Mouse (Mus musculus): Measurements from ENCODE around the gene Ick. TPM values are rescaled to one million over a fixed set of nuclear protein-coding genes. Genes with fewer than 3 reads are reported as not detected.
A peak's percentile ranks its signal among the peaks of the same experiment; 100 is the strongest.

Gene Ick
- polyA plus RNA-seq, 1 experiment from 2014 or later, result 16.8 TPM

GRCm38 (mm10) chr9:78095686-78096085, 13.3 kb upstream of the Ick start:
- 92% methylated on average over 12 of the region's 12 CpGs for WGBS (ENCODE audit: insufficient replicate concordance)
- Histone ChIP-seq H3K36me3 (ENCODE audit: control insufficient read depth, insufficient read depth, low read length) (peaks cover 28% of the 10 kb centered on the region), H3K4me3 (ENCODE audit: low read depth, low read length) (no peak overlapping the region), H3K4me1 (ENCODE audit: control insufficient read depth, insufficient read depth, low read length) (no peaks in the 10 kb centered on the region), H3K9ac (ENCODE audit: low read depth, low read length) (no peak overlapping the region), H3K27me3 (ENCODE audit: control insufficient read depth, insufficient read depth, low read length) (no peaks in the 10 kb centered on the region), H3K9me3 (replicated peaks; ENCODE audit: control insufficient read depth, low read length) (no peaks in the 10 kb centered on the region; the same call in 1 of the 2 replicates), H3K27ac (ENCODE audit: low read depth, low read length) (no peak overlapping the region), H3K4me2 (no peak overlapping the region)
- ATAC-seq (replicated peaks; ENCODE audit: insufficient number of reproducible peaks, low FRiP score, low TSS enrichment), result no peak

GRCm38 (mm10) chr9:78096376-78096775, 12.6 kb upstream of the Ick start:
- H3K27me3 ChIP-seq (ENCODE audit: control insufficient read depth, insufficient read depth, low read length), result no peaks in the 10 kb centered on the region
- no peak overlapping the region for H3K4me3 ChIP-seq (ENCODE audit: low read depth, low read length)
- H3K9ac ChIP-seq (ENCODE audit: low read depth, low read length), result no peak overlapping the region
- no peak overlapping the region for H3K4me2 ChIP-seq
- H3K27ac ChIP-seq (ENCODE audit: low read depth, low read length), result no peak overlapping the region
- 95% methylated on average over 6 of the region's 6 CpGs for WGBS (ENCODE audit: insufficient replicate concordance)
- H3K4me1 ChIP-seq (ENCODE audit: control insufficient read depth, insufficient read depth, low read length), result no peaks in the 10 kb centered on the region; the same call in 1 of the 2 replicates
- H3K36me3 ChIP-seq (ENCODE audit: control insufficient read depth, insufficient read depth, low read length), result peaks cover 31% of the 10 kb centered on the region
- ATAC-seq (replicated peaks; ENCODE audit: insufficient number of reproducible peaks, low FRiP score, low TSS enrichment), result no peak
- H3K9me3 ChIP-seq (replicated peaks; ENCODE audit: control insufficient read depth, low read length), result no peaks in the 10 kb centered on the region; the same call in 1 of the 2 replicates

GRCm38 (mm10) chr9:78100956-78101355, 8.0 kb upstream of the Ick start:
- no peak for ATAC-seq (replicated peaks; ENCODE audit: insufficient number of reproducible peaks, low FRiP score, low TSS enrichment)
- WGBS (ENCODE audit: insufficient replicate concordance), result 70% methylated on average over 5 of the region's 5 CpGs
- H3K27ac ChIP-seq (ENCODE audit: low read depth, low read length), result no peak overlapping the region

GRCm38 (mm10) chr9:78101431-78101830, 7.6 kb upstream of the Ick start:
- no peak for ATAC-seq (replicated peaks; ENCODE audit: insufficient number of reproducible peaks, low FRiP score, low TSS enrichment)
- no peak overlapping the region for H3K4me3 ChIP-seq (ENCODE audit: low read depth, low read length)
- no peak overlapping the region for H3K27ac ChIP-seq (ENCODE audit: low read depth, low read length)
- H3K27me3 ChIP-seq (ENCODE audit: control insufficient read depth, insufficient read depth, low read length), result no peaks in the 10 kb centered on the region
- H3K36me3 ChIP-seq (ENCODE audit: control insufficient read depth, insufficient read depth, low read length), result peaks cover 27% of the 10 kb centered on the region
- no peaks in the 10 kb centered on the region; the same call in 1 of the 2 replicates for H3K9me3 ChIP-seq (replicated peaks; ENCODE audit: control insufficient read depth, low read length)
- no peaks in the 10 kb centered on the region; the same call in none of the 2 replicates for H3K4me1 ChIP-seq (ENCODE audit: control insufficient read depth, insufficient read depth, low read length)
- no peak overlapping the region for H3K4me2 ChIP-seq
- H3K9ac ChIP-seq (ENCODE audit: low read depth, low read length), result no peak overlapping the region
- 75% methylated on average over 4 of the region's 4 CpGs for WGBS (ENCODE audit: insufficient replicate concordance)

More at GRCm38 (mm10) chr9:78100956-78101355, 8.0 kb upstream of the Ick start:
- H3K9ac ChIP-seq (ENCODE audit: low read depth, low read length), result no peak overlapping the region
- H3K4me1 ChIP-seq (ENCODE audit: control insufficient read depth, insufficient read depth, low read length), result no peaks in the 10 kb centered on the region; the same call in none of the 2 replicates
- no peaks in the 10 kb centered on the region for H3K27me3 ChIP-seq (ENCODE audit: control insufficient read depth, insufficient read depth, low read length)
- no peak overlapping the region for H3K4me2 ChIP-seq
- H3K4me3 ChIP-seq (ENCODE audit: low read depth, low read length), result no peak overlapping the region
- H3K36me3 ChIP-seq (ENCODE audit: control insufficient read depth, insufficient read depth, low read length), result peaks cover 29% of the 10 kb centered on the region
- H3K9me3 ChIP-seq (replicated peaks; ENCODE audit: control insufficient read depth, low read length), result no peaks in the 10 kb centered on the region; the same call in 1 of the 2 replicates

- no peak overlapping the region for H3K9ac ChIP-seq (ENCODE audit: low read depth, low read length)
- H3K27ac ChIP-seq (ENCODE audit: low read depth, low read length), result no peak overlapping the region
- no peaks in the 10 kb centered on the region for H3K27me3 ChIP-seq (ENCODE audit: control insufficient read depth, insufficient read depth, low read length)
- peaks cover 11% of the 10 kb centered on the region for H3K36me3 ChIP-seq (ENCODE audit: control insufficient read depth, insufficient read depth, low read length)
- ATAC-seq (replicated peaks; ENCODE audit: insufficient number of reproducible peaks, low FRiP score, low TSS enrichment), result no peak
- no peak overlapping the region for H3K4me2 ChIP-seq
- 90% methylated on average over 8 of the region's 8 CpGs for WGBS (ENCODE audit: insufficient replicate concordance)
- H3K4me3 ChIP-seq (ENCODE audit: low read depth, low read length), result no peak overlapping the region
- peaks cover 3% of the 10 kb centered on the region for H3K4me1 ChIP-seq (ENCODE audit: control insufficient read depth, insufficient read depth, low read length)
- H3K9me3 ChIP-seq (replicated peaks; ENCODE audit: control insufficient read depth, low read length), result no peaks in the 10 kb centered on the region
Observed at GRCm38 (mm10) chr9:78103965-78104560, 4.9 kb upstream of the Ick start.

- peak overlapping the region; percentile 24; the same call in 1 of the 2 replicates for H3K4me2 ChIP-seq
- ATAC-seq (replicated peaks; ENCODE audit: insufficient number of reproducible peaks, low FRiP score, low TSS enrichment), result no peak
- H3K27me3 ChIP-seq (ENCODE audit: control insufficient read depth, insufficient read depth, low read length), result no peaks in the 10 kb centered on the region
- no peaks in the 10 kb centered on the region for H3K9me3 ChIP-seq (replicated peaks; ENCODE audit: control insufficient read depth, low read length)
- 80% methylated on average over 6 of the region's 6 CpGs for WGBS (ENCODE audit: insufficient replicate concordance)
- H3K36me3 ChIP-seq (ENCODE audit: control insufficient read depth, insufficient read depth, low read length), result peaks cover 8% of the 10 kb centered on the region
- H3K9ac ChIP-seq (ENCODE audit: low read depth, low read length), result no peak overlapping the region; the same call in 1 of the 2 replicates
- peak overlapping the region; percentile 46 for H3K27ac ChIP-seq (ENCODE audit: low read depth, low read length)
- no peak overlapping the region; the same call in 1 of the 2 replicates for H3K4me3 ChIP-seq (ENCODE audit: low read depth, low read length)
- H3K4me1 ChIP-seq (ENCODE audit: control insufficient read depth, insufficient read depth, low read length), result peaks cover 3% of the 10 kb centered on the region
Observed at GRCm38 (mm10) chr9:78104973-78105372, 4.0 kb upstream of the Ick start.

GRCm38 (mm10) chr9:78105501-78105932, 3.5 kb upstream of the Ick start:
- WGBS (ENCODE audit: insufficient replicate concordance), result 61% methylated on average over 6 of the region's 6 CpGs
- H3K4me2 ChIP-seq, result peak overlapping the region; percentile 67

GRCm38 (mm10) chr9:78106821-78107220, 2.2 kb upstream of the Ick start:
- no peaks in the 10 kb centered on the region for H3K9me3 ChIP-seq (replicated peaks; ENCODE audit: control insufficient read depth, low read length)
- H3K4me3 ChIP-seq (ENCODE audit: low read depth, low read length), result peak overlapping the region; percentile 93
- H3K9ac ChIP-seq (ENCODE audit: low read depth, low read length), result no peak overlapping the region
- peak overlapping the region; percentile 67 for H3K4me2 ChIP-seq
- 75% methylated on average over 4 of the region's 4 CpGs for WGBS (ENCODE audit: insufficient replicate concordance)
- ATAC-seq (replicated peaks; ENCODE audit: insufficient number of reproducible peaks, low FRiP score, low TSS enrichment), result no peak
- no peaks in the 10 kb centered on the region for H3K27me3 ChIP-seq (ENCODE audit: control insufficient read depth, insufficient read depth, low read length)
- peaks cover 3% of the 10 kb centered on the region for H3K4me1 ChIP-seq (ENCODE audit: control insufficient read depth, insufficient read depth, low read length)
- H3K36me3 ChIP-seq (ENCODE audit: control insufficient read depth, insufficient read depth, low read length), result no peaks in the 10 kb centered on the region
- H3K27ac ChIP-seq (ENCODE audit: low read depth, low read length), result no peak overlapping the region

More at GRCm38 (mm10) chr9:78105501-78105932, 3.5 kb upstream of the Ick start:
- H3K9ac ChIP-seq (ENCODE audit: low read depth, low read length), result peak overlapping the region; percentile 46; the same call in 1 of the 2 replicates
- ATAC-seq (replicated peaks; ENCODE audit: insufficient number of reproducible peaks, low FRiP score, low TSS enrichment), result peak; percentile 52; the same call in 1 of the 2 replicates
- H3K9me3 ChIP-seq (replicated peaks; ENCODE audit: control insufficient read depth, low read length), result no peaks in the 10 kb centered on the region
- no peaks in the 10 kb centered on the region for H3K27me3 ChIP-seq (ENCODE audit: control insufficient read depth, insufficient read depth, low read length)
- H3K27ac ChIP-seq (ENCODE audit: low read depth, low read length), result peak overlapping the region; percentile 76
- H3K4me3 ChIP-seq (ENCODE audit: low read depth, low read length), result peak overlapping the region; percentile 14; the same call in 1 of the 2 replicates
- H3K4me1 ChIP-seq (ENCODE audit: control insufficient read depth, insufficient read depth, low read length), result peaks cover 3% of the 10 kb centered on the region
- peaks cover 4% of the 10 kb centered on the region for H3K36me3 ChIP-seq (ENCODE audit: control insufficient read depth, insufficient read depth, low read length)

GRCm38 (mm10) chr9:78107582-78107911, 1.4 kb upstream of the Ick start:
- Histone ChIP-seq H3K4me1 (ENCODE audit: control insufficient read depth, insufficient read depth, low read length) (peaks cover 3% of the 10 kb centered on the region), H3K4me3 (ENCODE audit: low read depth, low read length) (peak overlapping the region; percentile 93), H3K36me3 (ENCODE audit: control insufficient read depth, insufficient read depth, low read length) (no peaks in the 10 kb centered on the region), H3K27ac (ENCODE audit: low read depth, low read length) (peak overlapping the region; percentile 94), H3K9me3 (replicated peaks; ENCODE audit: control insufficient read depth, low read length) (no peaks in the 10 kb centered on the region), H3K27me3 (ENCODE audit: control insufficient read depth, insufficient read depth, low read length) (no peaks in the 10 kb centered on the region), H3K9ac (ENCODE audit: low read depth, low read length) (peak overlapping the region; percentile 93), H3K4me2 (peak overlapping the region; percentile 67)
- ATAC-seq (replicated peaks; ENCODE audit: insufficient number of reproducible peaks, low FRiP score, low TSS enrichment), result no peak
- WGBS (ENCODE audit: insufficient replicate concordance), result 21% methylated on average over 6 of the region's 6 CpGs
